Mouse (Mus musculus) kidney, adult 2 months (tissue): Measurements from ENCODE around the gene Syap1.

ENCODE experiments used
- CTCF ChIP-seq: fragments of 200-500 bp; conservative IDR thresholded peaks from 2 replicates; pipeline ENCODE4 v1.5.1; 2011; ENCODE audit warnings: low read depth, mild to moderate bottlenecking, control low read depth, low read length, moderate library complexity, mixed read lengths; ENCODE audit not compliant: insufficient read depth, insufficient read length
- POLR2A ChIP-seq: fragments of 200-500 bp; IDR thresholded peaks from one replicate; pipeline ENCODE4 v1.6.1; 2011; ENCODE audit warnings: low read depth, low read length, control low read depth

DNA sequence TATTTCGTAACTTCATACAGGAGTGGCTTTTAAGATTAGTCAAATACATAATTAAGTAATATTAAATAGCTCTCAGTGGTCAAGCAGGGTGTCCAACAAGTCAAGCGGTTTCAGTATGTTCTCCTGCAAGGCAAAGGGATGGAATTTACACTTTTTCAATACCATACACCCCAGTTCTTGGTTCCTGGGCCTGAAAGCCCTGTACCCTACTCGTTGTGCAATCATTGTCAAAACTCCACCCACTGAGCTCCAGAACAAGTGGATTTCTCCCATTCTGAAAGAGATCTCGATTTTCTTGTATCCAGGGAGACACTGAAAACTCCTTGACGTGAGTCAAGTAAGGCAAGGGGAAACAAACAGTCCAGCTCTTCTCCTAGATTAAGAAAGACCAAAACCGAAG lies 60.2 kb downstream of the Syap1 start:
- no peak for TF ChIP-seq CTCF
- no peak for TF ChIP-seq POLR2A
